In genomic region chr8:85037681-85038531, GRCm38 (mm10) we compare ENCODE assay signal across 8 mouse cellular contexts. TPM values are rescaled to one million over a fixed set of nuclear protein-coding genes. Genes with fewer than 3 reads are reported as not detected.
DNase-seq lines count a peak whose midpoint lies in the region; ATAC-seq and TF ChIP-seq lines count a peak whose summit lies in the region.

No protein-coding gene starts in this region.

- H3K36me3 ChIP-seq in E14TG2a.4 (ENCODE audit: insufficient read depth, low read length): peaks cover 55% of the 10 kb centered on the region

- TF ChIP-seq CTCF in E14TG2a.4 (conservative IDR thresholded peaks at IDR 0.05; ENCODE audit: low read length): no peak

- DNase-seq in adrenal gland, postnatal 36 days: peak; percentile 64 to 70
- DNase-seq in heart, postnatal 4 days: peak; percentile 59
- DNase-seq in layer of hippocampus, postnatal 10 days (ENCODE audit: low spot score in 2 of 2): peak; percentile 42 to 57
- DNase-seq in lung, postnatal 10 days: peak; percentile 57
- DNase-seq in retina, embryonic 14.5 days (ENCODE audit: low spot score): peak; percentile 49
- DNase-seq in thymus, postnatal 36 days: peak; percentile 74 to 79

- peak; percentile 36 for ATAC-seq in erythroid progenitor cell, adult 5-6 weeks (replicated peaks; ENCODE audit: low FRiP score, poor library complexity, severe bottlenecking)

- H3K4me1 ChIP-seq in E14TG2a.4 (replicated peaks; ENCODE audit: low read depth, low read length): peaks cover 67% of the 10 kb centered on the region

- H3K27me3 ChIP-seq in E14TG2a.4 (ENCODE audit: insufficient read depth, low read length): no peaks in the 10 kb centered on the region

- H3K9me3 ChIP-seq in E14TG2a.4 (ENCODE audit: low read length): no peaks in the 10 kb centered on the region

- H3K4me3 ChIP-seq in E14TG2a.4 (replicated peaks; ENCODE audit: low read length): peak overlapping the region; percentile 94

RNA-seq across cellular contexts. Expression of gene Tnpo2, which starts 1.2 kb away (rescaled TPM):
- 10 to 100 TPM; 76.4 to 88.2 TPM for total RNA-seq in adrenal gland, postnatal 36 days (2021)
- total RNA-seq in erythroid progenitor cell, adult 5-6 weeks (2015; ENCODE audit: low replicate concordance): 24.9 and 35.6 TPM in 2 replicates
- total RNA-seq in erythroid progenitor cell, adult 5-6 weeks (2017; ENCODE audit: low replicate concordance): 31.8 and 40.2 TPM in 2 replicates
- total RNA-seq in heart, postnatal 4 days (2021): 10 to 100 TPM; 36.4 to 41.0 TPM
- total RNA-seq in layer of hippocampus, postnatal 10 days (2021): 100 to 1,000 TPM; 125 to 160 TPM

RNA-seq across cellular contexts. Expression of gene Trir, which starts 11.3 kb away (rescaled TPM):
- total RNA-seq in adrenal gland, postnatal 36 days (2021): 100 to 1,000 TPM; 157 to 178 TPM
- total RNA-seq in erythroid progenitor cell, adult 5-6 weeks (2015; ENCODE audit: low replicate concordance): 143 and 183 TPM in 2 replicates
- 140 and 476 TPM in 2 replicates for total RNA-seq in erythroid progenitor cell, adult 5-6 weeks (2017; ENCODE audit: low replicate concordance)
- total RNA-seq in heart, postnatal 4 days (2021): 100 to 1,000 TPM; 132 to 133 TPM
- total RNA-seq in layer of hippocampus, postnatal 10 days (2021): 100 to 1,000 TPM; 151 to 155 TPM

RNA-seq across cellular contexts. Expression of gene Asna1, which starts 12.8 kb away (rescaled TPM):
- 10 to 100 TPM; 91.0 to 93.4 TPM for total RNA-seq in adrenal gland, postnatal 36 days (2021)
- 42.8 and 69.2 TPM in 2 replicates for total RNA-seq in erythroid progenitor cell, adult 5-6 weeks (2015; ENCODE audit: low replicate concordance)
- total RNA-seq in erythroid progenitor cell, adult 5-6 weeks (2017; ENCODE audit: low replicate concordance): 19.0 and 29.3 TPM in 2 replicates
- 10 to 100 TPM; 82.3 to 85.2 TPM for total RNA-seq in heart, postnatal 4 days (2021)
- 100 to 1,000 TPM; 110 to 119 TPM for total RNA-seq in layer of hippocampus, postnatal 10 days (2021)

RNA-seq across cellular contexts. Expression of gene Fbxw9, which starts 21.9 kb away (rescaled TPM):
- 10 to 100 TPM; 13.0 to 20.5 TPM for total RNA-seq in adrenal gland, postnatal 36 days (2021)
- 4.3 and 10.5 TPM in 2 replicates for total RNA-seq in erythroid progenitor cell, adult 5-6 weeks (2015; ENCODE audit: low replicate concordance)
- total RNA-seq in erythroid progenitor cell, adult 5-6 weeks (2017; ENCODE audit: low replicate concordance): 1.4 and 2.8 TPM in 2 replicates
- total RNA-seq in heart, postnatal 4 days (2021): 10 to 100 TPM; 14.1 to 15.1 TPM
- 10 to 100 TPM; 55.4 to 64.6 TPM for total RNA-seq in layer of hippocampus, postnatal 10 days (2021)

RNA-seq across cellular contexts. Expression of gene Best2, which starts 23.6 kb away (rescaled TPM):
- total RNA-seq in adrenal gland, postnatal 36 days (2021): not detected
- total RNA-seq in erythroid progenitor cell, adult 5-6 weeks (2015; ENCODE audit: low replicate concordance): not detected in 2 replicates
- total RNA-seq in erythroid progenitor cell, adult 5-6 weeks (2017; ENCODE audit: low replicate concordance): not detected in 2 replicates
- total RNA-seq in heart, postnatal 4 days (2021): not detected
- total RNA-seq in layer of hippocampus, postnatal 10 days (2021): not detected

Comparison
In these comparisons a context has a peak if more than half of its experiments do, and no peak if none do; other contexts are left out.
1. Peak in every context shown above with its lines: DNase-seq, ATAC-seq and H3K4me3 ChIP-seq.